Mouse (Mus musculus) liver, postnatal 0 days (tissue): Measurements from ENCODE around the gene Krtcap2.

ENCODE experiments used
- CTCF ChIP-seq: sonication (generic); IDR thresholded peaks from 2 replicates; pipeline ENCODE4 v1.5.1; 2016; ENCODE audit warnings: antibody characterized with exemption, low read depth
- EP300 ChIP-seq: IDR thresholded peaks from 2 replicates; pipeline ENCODE4 v1.6.1; 2016; ENCODE audit warnings: antibody characterized with exemption, low read depth, mild to moderate bottlenecking

DNA sequence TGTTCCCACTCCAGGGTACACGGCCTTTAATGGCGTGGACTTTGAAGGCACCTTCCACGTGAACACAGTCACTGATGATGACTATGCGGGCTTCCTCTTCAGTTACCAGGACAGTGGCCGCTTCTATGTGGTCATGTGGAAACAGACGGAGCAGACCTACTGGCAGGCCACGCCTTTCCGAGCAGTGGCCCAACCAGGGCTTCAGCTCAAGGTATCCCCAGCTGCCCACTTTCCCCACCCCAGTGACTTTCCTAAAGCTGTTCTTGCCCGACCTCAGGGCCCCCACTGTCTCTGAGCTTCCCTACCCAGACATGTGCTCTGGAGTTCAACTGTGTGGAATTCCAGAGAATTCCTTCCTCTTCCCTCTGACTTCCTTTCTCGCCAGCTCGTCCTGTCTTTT lies 21.0 kb upstream of the Krtcap2 start:
- no peak for TF ChIP-seq CTCF
- no peak for TF ChIP-seq EP300
